ENCODE assay signal across 8 mouse cellular contexts in genomic region chr5:137293839-137294743, GRCm38 (mm10). TPM values are rescaled to one million over a fixed set of nuclear protein-coding genes. Genes with fewer than 3 reads are reported as not detected.
DNase-seq lines count a peak whose midpoint lies in the region; ATAC-seq lines count a peak whose summit lies in the region.

Ufsp1 (plus strand) TSS chr5:137294629.

- peak within 1 kb of the TSS; percentile 94 for H3K27ac ChIP-seq in heart, embryonic 10.5 days
- peak within 1 kb of the TSS; percentile 97 for H3K27ac ChIP-seq in kidney, embryonic 15.5 days

- H3K36me3 ChIP-seq in heart, embryonic 10.5 days, result peaks cover 42% of the 10 kb centered on the region
- H3K36me3 ChIP-seq in kidney, embryonic 15.5 days, result peaks cover 43% of the 10 kb centered on the region

- H3K27me3 ChIP-seq in heart, embryonic 10.5 days (ENCODE audit: insufficient read depth, poor library complexity, severe bottlenecking), result peaks cover 38% of the 10 kb centered on the region
- H3K27me3 ChIP-seq in kidney, embryonic 15.5 days, result peaks cover 36% of the 10 kb centered on the region

- peak within 1 kb of the TSS; percentile 74 for H3K4me3 ChIP-seq in heart, embryonic 10.5 days
- peak within 1 kb of the TSS; percentile 61 for H3K4me3 ChIP-seq in kidney, embryonic 15.5 days (replicated peaks)

- WGBS in heart, embryonic 10.5 days, result under 1% methylated on average over 52 of the region's 52 CpGs
- WGBS in kidney, embryonic 15.5 days, result 1% methylated on average over 52 of the region's 52 CpGs

- H3K9ac ChIP-seq in kidney, embryonic 15.5 days, result peak within 1 kb of the TSS; percentile 83

- H3K4me2 ChIP-seq in kidney, embryonic 15.5 days, result peak within 1 kb of the TSS; percentile 98

- no peaks in the 10 kb centered on the region for H3K9me3 ChIP-seq in heart, embryonic 10.5 days
- no peaks in the 10 kb centered on the region for H3K9me3 ChIP-seq in kidney, embryonic 15.5 days (replicated peaks)

- peak; percentile 62 for ATAC-seq in erythroblast, adult 5-6 weeks (replicated peaks; ENCODE audit: low FRiP score, poor library complexity, severe bottlenecking)
- ATAC-seq in kidney, embryonic 15.5 days (replicated peaks; ENCODE audit: low FRiP score), result peak; percentile 93
- peak; percentile 87 for ATAC-seq in monocyte, adult 5-6 weeks (replicated peaks; ENCODE audit: insufficient number of reproducible peaks, low FRiP score, low TSS enrichment, poor library complexity, severe bottlenecking)

- peak; percentile 97 to 98 for DNase-seq in B cell, adult 2 months
- DNase-seq in brain, adult 2 months (ENCODE audit: low read depth, low spot score), result peak; percentile 98
- peak; percentile 98 for DNase-seq in heart, embryonic 10.5 days (ENCODE audit: low spot score)
- peak; percentile 96 for DNase-seq in liver
- DNase-seq in spleen, postnatal 4 days (ENCODE audit: low spot score in 2 of 2), result peak; percentile 94 to 96

- H3K4me1 ChIP-seq in heart, embryonic 10.5 days, result peaks cover 47% of the 10 kb centered on the region
- peaks cover 43% of the 10 kb centered on the region for H3K4me1 ChIP-seq in kidney, embryonic 15.5 days

RNA-seq across cellular contexts. Expression of gene Ufsp1, which starts in this region (rescaled TPM):
- 19.0 and 21.7 TPM in 2 replicates for total RNA-seq in erythroblast, adult 5-6 weeks (2015; ENCODE audit: low replicate concordance)
- total RNA-seq in erythroblast, adult 5-6 weeks (2017; ENCODE audit: low replicate concordance), result 16.6 and 27.9 TPM in 2 replicates
- 11.1 and 12.3 TPM in 2 replicates for polyA plus RNA-seq in heart, embryonic 10.5 days (2016; fragmentation: Nextera tagmentation; extraction: Ambion mirVana)
- 5.9 and 7.3 TPM in 2 replicates for polyA plus RNA-seq in kidney, embryonic 15.5 days (2015; fragmentation: Nextera tagmentation; extraction: Ambion mirVana)
- total RNA-seq in monocyte, adult 5-6 weeks (2017), result 0.64 to 3.0 TPM (median 1.2 TPM) in 3 replicates

Comparison
In these comparisons a context has a peak if more than half of its experiments do, and no peak if none do; other contexts are left out.
1. Peak in every context shown above with its lines: DNase-seq, ATAC-seq, H3K4me3 ChIP-seq and H3K27ac ChIP-seq.